Mouse (Mus musculus): Measurements from ENCODE around the gene Crocc. TPM values are rescaled to one million over a fixed set of nuclear protein-coding genes. Genes with fewer than 3 reads are reported as not detected.

Gene Crocc
- total RNA-seq, 2 experiments from 2014 or later: 5.1 to 5.4 TPM

DNA sequence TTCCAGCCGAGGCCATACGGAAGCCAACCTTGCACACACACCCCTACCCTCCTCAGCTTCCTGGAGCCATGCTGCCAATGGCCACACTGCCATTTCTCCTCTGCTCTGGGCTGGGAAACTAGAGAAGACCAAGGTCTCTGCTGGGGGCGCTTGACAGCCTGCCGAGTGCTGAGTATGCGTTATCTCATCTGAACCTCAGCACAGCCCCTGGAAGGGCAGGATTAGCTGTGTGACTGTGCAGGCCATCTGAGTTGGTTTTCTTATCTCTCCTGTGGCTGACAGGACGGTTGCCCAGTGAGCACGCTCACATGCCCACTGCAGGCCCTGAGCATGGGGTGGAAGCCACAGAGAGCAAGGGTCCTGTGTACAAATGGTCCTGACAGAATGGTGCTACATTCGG lies 8.3 kb upstream of the Crocc start:
- no peak for DNase-seq (ENCODE audit: low spot score)
- intact Hi-C loops (cut with DNase I): no loop called here

GRCm38 (mm10) chr4:141067516-141068046 lies 7.2 kb upstream of the Crocc start:
- intact Hi-C loops (cut with DNase I): no loop called here

DNA sequence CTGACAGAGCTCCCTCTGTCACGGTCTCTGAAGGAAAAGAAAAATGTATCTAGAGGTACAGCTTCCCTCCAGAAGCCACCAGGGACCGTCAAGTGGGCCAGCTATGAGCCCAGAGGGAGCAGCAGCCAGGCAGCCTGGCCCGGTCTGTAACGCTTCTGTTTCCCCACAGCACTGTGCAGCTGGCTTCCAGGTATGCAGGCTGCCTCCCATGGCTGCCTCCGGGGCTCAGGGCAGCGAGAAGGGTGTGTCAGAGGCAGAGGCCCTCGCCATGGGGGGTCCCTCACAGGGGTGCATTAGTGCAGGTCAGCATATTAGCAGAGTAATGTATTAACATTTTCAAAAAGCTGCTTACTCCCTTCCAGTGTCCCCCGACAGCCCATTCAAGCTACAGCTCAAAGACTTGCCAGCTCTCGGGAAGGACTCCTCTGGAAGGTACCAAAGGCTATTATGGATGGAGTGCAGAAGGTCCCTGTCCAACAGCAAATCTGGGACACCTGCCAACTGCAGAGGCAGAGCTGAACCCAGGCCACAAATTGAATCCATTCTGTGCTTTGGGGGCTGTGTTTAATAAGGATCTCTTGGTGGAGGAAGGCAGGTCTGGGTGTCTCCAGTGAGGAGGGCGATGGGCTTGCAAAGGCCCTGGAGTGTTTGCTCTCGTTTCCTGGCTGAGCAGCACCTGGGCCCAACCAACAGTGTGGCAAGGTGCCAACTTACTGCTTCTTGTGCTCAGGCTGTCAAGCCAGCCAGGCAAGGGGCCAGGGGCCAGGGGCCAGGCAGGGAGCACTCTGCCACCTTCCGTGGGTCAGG lies 6.6 kb upstream of the Crocc start:
- intact Hi-C loops (cut with DNase I): no loop called here

More at GRCm38 (mm10) chr4:141067516-141068046, 7.2 kb upstream of the Crocc start:
- DNase-seq (ENCODE audit: low spot score): no peak

GRCm38 (mm10) chr4:141065123-141065522 lies 4.8 kb upstream of the Crocc start:
- peak; percentile 40 for DNase-seq (ENCODE audit: low spot score)
- intact Hi-C loops (cut with DNase I): loop anchor here (1.0 kb wide), 1 partner anchor 20 kb away; no protein-coding TSS in a partner anchor

More for the DNA sequence above, 6.6 kb upstream of the Crocc start:
- DNase-seq (ENCODE audit: low spot score): no peak

DNA sequence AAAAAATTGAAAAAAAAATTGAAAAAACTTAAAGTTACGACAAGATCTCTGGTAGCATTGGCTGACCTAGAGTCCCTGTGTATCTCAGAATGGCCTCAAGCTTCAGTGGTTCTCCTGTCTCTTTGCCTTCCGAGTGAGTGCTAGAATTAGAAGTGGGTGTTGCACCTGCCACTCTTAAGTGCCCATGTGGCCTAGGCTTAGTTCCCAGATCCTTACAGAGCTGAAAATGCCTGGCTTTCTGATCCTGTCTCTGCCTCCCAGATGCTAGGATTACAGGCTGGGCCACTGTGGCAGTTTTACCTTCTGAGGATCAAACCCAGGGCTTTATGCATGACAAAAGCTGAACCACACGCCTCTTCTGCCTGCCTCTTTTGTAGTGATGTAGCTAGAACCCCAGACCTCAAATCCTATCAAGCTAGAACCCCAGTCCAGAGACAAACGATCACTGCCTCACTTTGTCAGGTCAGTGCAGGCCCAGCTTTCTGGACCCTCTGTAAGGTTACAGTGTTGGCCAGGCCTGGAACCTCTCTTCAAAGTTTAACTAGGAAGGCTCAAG lies 3.8 kb upstream of the Crocc start:
- intact Hi-C loops (cut with DNase I): no loop called here
- DNase-seq (ENCODE audit: low spot score): no peak

GRCm38 (mm10) chr4:141059616-141060425 lies 529 bp downstream of the Crocc start:
- no peak for DNase-seq (ENCODE audit: low spot score)
- intact Hi-C loops (cut with DNase I): no loop called here

GRCm38 (mm10) chr4:141058835-141059234 lies 1.5 kb downstream of the Crocc start:
- intact Hi-C loops (cut with DNase I): no loop called here
- no peak for DNase-seq (ENCODE audit: low spot score)

DNA sequence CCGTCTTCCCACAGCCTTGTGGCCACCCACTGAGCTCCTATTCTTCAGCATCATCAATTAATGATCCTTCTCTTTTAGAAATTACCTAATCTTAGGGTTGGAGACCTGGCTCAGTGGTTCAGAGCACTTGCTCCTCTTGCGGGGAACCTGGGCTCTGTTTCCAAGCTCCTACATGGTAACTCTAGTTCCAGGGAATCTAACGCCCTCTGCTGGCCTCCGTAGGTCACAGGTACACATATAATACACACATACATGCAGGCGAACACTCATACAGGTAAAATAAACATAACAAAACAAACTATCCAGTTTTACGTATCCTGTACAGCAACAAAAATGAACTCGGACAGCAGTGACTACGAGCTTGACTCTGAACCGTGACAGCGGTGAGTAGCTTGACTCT lies 3.4 kb downstream of the Crocc start:
- intact Hi-C loops (cut with DNase I): no loop called here
- DNase-seq (ENCODE audit: low spot score): no peak

GRCm38 (mm10) chr4:141053568-141054161 lies 6.7 kb downstream of the Crocc start:
- intact Hi-C loops (cut with DNase I): no loop called here
- no peak for DNase-seq (ENCODE audit: low spot score)

- intact Hi-C loops (cut with DNase I): no loop called here
- no peak for DNase-seq (ENCODE audit: low spot score)
These were observed 7.2 kb downstream of the Crocc start for GRCm38 (mm10) chr4:141053138-141053537.

DNA sequence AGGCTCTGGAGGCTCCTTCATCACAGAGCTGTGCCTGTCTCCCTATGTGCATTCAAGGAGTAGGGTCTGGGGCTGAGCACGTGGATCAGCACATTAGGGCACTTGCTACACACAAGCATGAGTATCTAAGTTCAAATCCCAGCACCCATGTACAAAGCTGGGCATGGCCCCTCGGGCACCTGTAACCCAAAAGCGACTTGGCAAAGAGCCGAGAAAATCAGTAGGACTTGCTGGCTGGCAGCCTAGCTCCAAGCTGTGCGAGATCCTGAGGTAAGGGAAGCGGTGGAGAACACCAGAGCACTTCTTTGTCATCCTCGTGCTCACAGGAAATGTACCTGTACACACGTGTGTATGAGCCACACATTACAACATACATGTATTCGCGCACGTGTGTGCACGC lies 7.9 kb downstream of the Crocc start:
- intact Hi-C loops (cut with DNase I): no loop called here
- no peak for DNase-seq (ENCODE audit: low spot score)

GRCm38 (mm10) chr4:141049476-141049835 lies 10.9 kb downstream of the Crocc start:
- DNase-seq (ENCODE audit: low spot score): no peak
- intact Hi-C loops (cut with DNase I): no loop called here

GRCm38 (mm10) chr4:141048810-141049475 lies 11.4 kb downstream of the Crocc start:
- no peak for DNase-seq (ENCODE audit: low spot score)
- intact Hi-C loops (cut with DNase I): no loop called here

GRCm38 (mm10) chr4:141044816-141045215 lies 15.5 kb downstream of the Crocc start:
- DNase-seq (ENCODE audit: low spot score): no peak
- intact Hi-C loops (cut with DNase I): loop anchor here (1.0 kb wide), 1 partner anchor 20 kb away; no protein-coding TSS in a partner anchor

DNA sequence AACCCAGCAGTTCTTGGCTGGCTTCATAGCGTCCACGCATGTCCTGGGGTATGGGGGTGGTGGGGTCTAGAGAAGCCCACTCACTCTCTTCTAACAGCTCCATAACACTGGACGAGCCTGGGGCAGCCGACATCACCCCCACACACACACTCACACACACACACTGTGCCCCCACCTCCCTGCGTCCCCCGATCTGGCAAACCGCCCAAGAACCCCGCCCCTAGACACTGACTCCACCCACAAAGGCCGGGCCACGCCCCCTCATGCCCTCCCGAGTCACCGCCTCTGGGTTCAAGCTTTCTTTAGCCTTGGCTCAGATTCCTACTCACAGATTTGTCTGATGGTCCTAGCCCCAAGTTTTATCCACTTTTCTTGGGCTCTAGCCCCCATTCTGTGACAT lies 19.2 kb downstream of the Crocc start:
- no peak for DNase-seq (ENCODE audit: low spot score)
- intact Hi-C loops (cut with DNase I): no loop called here

DNA sequence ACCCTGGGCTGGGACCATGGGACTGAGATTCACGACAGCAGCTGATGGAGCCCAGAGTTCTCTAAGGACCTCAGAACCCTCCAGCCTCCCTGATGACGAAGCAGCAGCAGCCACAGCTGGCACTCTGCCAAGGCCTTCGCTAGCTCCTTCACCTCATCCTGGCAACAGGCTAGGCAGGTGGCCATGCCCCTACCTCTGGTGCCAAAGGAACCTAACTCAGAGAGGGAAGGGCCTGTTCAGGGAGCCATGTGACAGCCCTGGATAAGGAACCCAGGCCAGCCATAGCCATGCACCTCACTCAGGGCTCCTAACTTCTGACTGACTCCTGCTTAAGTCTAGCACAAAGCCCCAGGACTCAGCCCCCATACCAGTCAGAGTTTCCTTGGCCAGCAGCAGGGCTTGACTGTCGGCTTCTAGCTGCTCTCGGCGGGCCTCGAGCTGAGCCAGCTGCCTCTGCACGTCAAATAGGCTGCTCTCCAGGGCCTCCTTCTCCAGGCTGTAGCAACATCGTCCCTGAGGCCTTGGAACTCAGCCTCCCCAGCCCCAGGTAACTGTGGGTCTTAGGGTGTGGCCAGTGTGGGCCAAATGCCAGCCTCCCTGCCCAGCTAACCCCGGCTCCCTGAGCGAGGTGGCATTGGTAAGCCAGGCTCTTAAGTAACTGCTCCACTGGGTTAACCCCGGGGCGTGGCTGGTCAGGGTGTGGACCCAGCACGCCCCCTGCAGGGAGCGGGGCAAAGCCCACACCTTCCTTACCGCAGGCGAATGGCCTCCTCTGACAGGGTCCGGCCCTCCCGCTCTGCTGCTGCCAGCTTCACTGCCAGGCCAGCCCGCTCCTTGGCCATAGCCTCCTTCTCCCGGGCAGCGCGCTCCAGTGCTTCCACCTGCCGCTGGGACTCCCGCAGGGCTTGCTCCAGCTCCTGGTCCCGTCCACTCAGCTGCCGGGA lies 26.5 kb downstream of the Crocc start:
- DNase-seq (ENCODE audit: low spot score): no peak
- intact Hi-C loops (cut with DNase I): loop anchor here (5.0 to 10.0 kb wide), 2 partner anchors 52 to 239 kb away; no protein-coding TSS in a partner anchor

- intact Hi-C loops (cut with DNase I): loop anchor here (1.0 to 10.0 kb wide), 3 partner anchors 49 to 237 kb away; no protein-coding TSS in a partner anchor
- DNase-seq (ENCODE audit: low spot score): peak; percentile 56
These were observed 28.6 kb downstream of the Crocc start for GRCm38 (mm10) chr4:141031733-141032132.

DNA sequence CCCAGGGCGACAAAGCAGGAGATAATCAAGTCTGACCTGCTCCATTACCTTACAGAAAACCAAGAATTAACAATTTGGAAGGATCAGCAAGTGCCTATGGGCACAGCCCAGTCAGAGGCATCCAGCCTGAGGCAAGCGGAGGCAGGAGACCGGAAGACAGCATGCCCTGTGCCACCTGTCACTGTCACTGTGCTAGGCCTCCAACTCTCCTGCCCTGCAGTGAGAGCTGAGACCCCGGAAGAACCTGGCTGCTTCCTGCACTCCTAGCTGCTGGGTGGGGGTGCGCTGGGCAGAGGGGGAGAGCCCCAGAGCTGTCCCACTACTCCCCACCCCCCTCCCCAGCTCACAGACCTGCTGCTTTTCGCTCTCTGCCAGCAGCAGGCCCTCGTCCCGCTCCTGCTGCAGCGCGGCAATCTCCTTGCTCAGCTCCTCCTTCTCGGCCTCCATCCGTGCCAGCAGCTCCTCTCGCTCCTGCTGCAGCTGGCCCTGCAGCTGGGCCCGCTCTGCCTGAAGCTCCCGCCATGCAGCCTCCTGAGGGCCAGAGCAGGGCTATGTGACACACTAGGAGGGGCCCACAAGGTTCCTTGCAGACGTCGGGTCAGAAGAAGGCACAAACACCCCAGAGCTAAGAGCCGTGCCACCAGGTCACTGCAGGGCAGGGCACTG lies 29.7 kb downstream of the Crocc start:
- no peak for DNase-seq (ENCODE audit: low spot score)
- intact Hi-C loops (cut with DNase I): loop anchor here (1.0 to 10.0 kb wide), 3 partner anchors 48 to 236 kb away; no protein-coding TSS in a partner anchor

All from heart, postnatal 25 days (tissue).